Mouse (Mus musculus): ENCODE measurements around the gene Gm7970. TPM values are rescaled to one million over a fixed set of nuclear protein-coding genes. Genes with fewer than 3 reads are reported as not detected.
"Not testable (repeated sequence)": the region's sequence is repeated elsewhere in the genome, so short reads cannot be mapped to it uniquely, and the experiment has no call there.

Gm7970 gene
- not detected for total RNA-seq (2022)

- not testable (repeated sequence) for DNase-seq (ENCODE audit: low spot score)
Observed at GRCm38 (mm10) chr14:41555483-41555882, at the start of gene Gm7970. Gm7970 (minus strand) TSS chr14:41555583.

- DNase-seq (ENCODE audit: low spot score): not testable (repeated sequence)
Observed at GRCm38 (mm10) chr14:41600935-41601334, 45.6 kb upstream of the Gm7970 start.

- not testable (repeated sequence) for DNase-seq (ENCODE audit: low spot score)
Observed at GRCm38 (mm10) chr14:41586346-41586745, 31.0 kb upstream of the Gm7970 start.

- not testable (repeated sequence) for DNase-seq (ENCODE audit: low spot score)
Observed at GRCm38 (mm10) chr14:41572911-41573310, 17.5 kb upstream of the Gm7970 start, which contains the start of gene 1700049E17Rik2. 1700049E17Rik2 (plus strand) TSS chr14:41573211.

- not testable (repeated sequence) for DNase-seq (ENCODE audit: low spot score)
Observed at GRCm38 (mm10) chr14:41524695-41525094, 30.7 kb downstream of the Gm7970 start.

- DNase-seq (ENCODE audit: low spot score): not testable (repeated sequence)
Observed at GRCm38 (mm10) chr14:41520683-41521082, 34.7 kb downstream of the Gm7970 start.

Other genes starting within 250 kb of the Gm7970 start
- not detected for gene Gm5798, start 207.0 kb downstream of the Gm7970 start, total RNA-seq (2022)
- gene Gm7945, start 169.2 kb downstream of the Gm7970 start, total RNA-seq (2022): not detected
- not detected for gene Gm6482, start 147.3 kb downstream of the Gm7970 start, total RNA-seq (2022)
- not detected for gene Gm7954, start 102.1 kb downstream of the Gm7970 start, total RNA-seq (2022)
- not detected for gene Gm3486, start 66.1 kb downstream of the Gm7970 start, total RNA-seq (2022)
- under 1 TPM in 1 of 4 experiments, not detected in 3; 0.41 TPM for gene 1700049E17Rik2, start 17.6 kb upstream of the Gm7970 start, total RNA-seq (2022)
- gene Gm3072, start 69.0 kb upstream of the Gm7970 start, total RNA-seq (2022): not detected
- not detected for gene Gm3676, start 90.9 kb upstream of the Gm7970 start, total RNA-seq (2022)
- gene Gm8068, start 146.3 kb upstream of the Gm7970 start, total RNA-seq (2022): not detected
- gene Gm7929, start 195.0 kb upstream of the Gm7970 start, total RNA-seq (2022): not detected
- not detected for gene Gm47189, start 216.9 kb upstream of the Gm7970 start, total RNA-seq (2022)